Mouse (Mus musculus): ENCODE results near the gene Ptpn13.
A peak's percentile ranks its signal among the peaks of the same experiment; 100 is the strongest.

Gene Ptpn13

GRCm38 (mm10) chr5:103424678-103425319 lies at the start of gene Ptpn13:
Gene Ptpn13 (plus strand): TSS chr5:103425192.
- DNase-seq (ENCODE audit: low spot score in 2 of 2) = peak; percentile 51 to 82

GRCm38 (mm10) chr5:103375226-103375625 lies 49.8 kb upstream of the Ptpn13 start:
- no peak for DNase-seq (ENCODE audit: low spot score in 2 of 2)

- DNase-seq (ENCODE audit: low spot score in 2 of 2) = no peak
These were observed 48.4 kb upstream of the Ptpn13 start for GRCm38 (mm10) chr5:103376354-103377295.

GRCm38 (mm10) chr5:103377493-103378130 lies 47.4 kb upstream of the Ptpn13 start:
- no peak for DNase-seq (ENCODE audit: low spot score in 2 of 2)

- DNase-seq (ENCODE audit: low spot score in 2 of 2) = no peak
These were observed 44.0 kb upstream of the Ptpn13 start for GRCm38 (mm10) chr5:103380785-103381527.

- DNase-seq (ENCODE audit: low spot score in 2 of 2) = no peak
These were observed 42.0 kb upstream of the Ptpn13 start for GRCm38 (mm10) chr5:103382951-103383350.

GRCm38 (mm10) chr5:103384021-103384420 lies 41.0 kb upstream of the Ptpn13 start:
- DNase-seq (ENCODE audit: low spot score in 2 of 2) = no peak

- peak in 1 of 2 experiments; percentile 23 for DNase-seq (ENCODE audit: low spot score in 2 of 2)
These were observed 37.4 kb upstream of the Ptpn13 start for GRCm38 (mm10) chr5:103387540-103388026.

- no peak for DNase-seq (ENCODE audit: low spot score in 2 of 2)
These were observed 35.6 kb upstream of the Ptpn13 start for GRCm38 (mm10) chr5:103389415-103389814.

- DNase-seq (ENCODE audit: low spot score in 2 of 2) = no peak
These were observed 31.8 kb upstream of the Ptpn13 start for GRCm38 (mm10) chr5:103393220-103393619.

GRCm38 (mm10) chr5:103393752-103394151 lies 31.2 kb upstream of the Ptpn13 start:
- no peak for DNase-seq (ENCODE audit: low spot score in 2 of 2)

GRCm38 (mm10) chr5:103395683-103396082 lies 29.3 kb upstream of the Ptpn13 start:
- no peak for DNase-seq (ENCODE audit: low spot score in 2 of 2)

GRCm38 (mm10) chr5:103397429-103397828 lies 27.6 kb upstream of the Ptpn13 start:
- no peak for DNase-seq (ENCODE audit: low spot score in 2 of 2)

GRCm38 (mm10) chr5:103404213-103404968 lies 20.6 kb upstream of the Ptpn13 start:
- DNase-seq (ENCODE audit: low spot score in 2 of 2) = no peak

GRCm38 (mm10) chr5:103405921-103406320 lies 19.1 kb upstream of the Ptpn13 start:
- DNase-seq (ENCODE audit: low spot score in 2 of 2) = no peak

GRCm38 (mm10) chr5:103412020-103412747 lies 12.8 kb upstream of the Ptpn13 start:
- no peak for DNase-seq (ENCODE audit: low spot score in 2 of 2)

- DNase-seq (ENCODE audit: low spot score in 2 of 2) = no peak
These were observed 10.4 kb upstream of the Ptpn13 start for GRCm38 (mm10) chr5:103414542-103414941.

GRCm38 (mm10) chr5:103418009-103418408 lies 7.0 kb upstream of the Ptpn13 start:
- DNase-seq (ENCODE audit: low spot score in 2 of 2) = no peak

- DNase-seq (ENCODE audit: low spot score in 2 of 2) = no peak
These were observed 6.1 kb upstream of the Ptpn13 start for GRCm38 (mm10) chr5:103418886-103419285.

GRCm38 (mm10) chr5:103420568-103420967 lies 4.4 kb upstream of the Ptpn13 start:
- DNase-seq (ENCODE audit: low spot score in 2 of 2) = no peak

Measured in spleen, postnatal 10 days (tissue).